Mouse (Mus musculus) mesoderm, embryonic 11.5 days (tissue): ENCODE measurements around the gene Pnliprp2.

Source experiments
- DNase-seq: peaks from one replicate; pipeline ENCODE4 v3.0.0-alpha.2; 2012; ENCODE audit warnings: low read depth, low spot score

Gene Pnliprp2

DNA sequence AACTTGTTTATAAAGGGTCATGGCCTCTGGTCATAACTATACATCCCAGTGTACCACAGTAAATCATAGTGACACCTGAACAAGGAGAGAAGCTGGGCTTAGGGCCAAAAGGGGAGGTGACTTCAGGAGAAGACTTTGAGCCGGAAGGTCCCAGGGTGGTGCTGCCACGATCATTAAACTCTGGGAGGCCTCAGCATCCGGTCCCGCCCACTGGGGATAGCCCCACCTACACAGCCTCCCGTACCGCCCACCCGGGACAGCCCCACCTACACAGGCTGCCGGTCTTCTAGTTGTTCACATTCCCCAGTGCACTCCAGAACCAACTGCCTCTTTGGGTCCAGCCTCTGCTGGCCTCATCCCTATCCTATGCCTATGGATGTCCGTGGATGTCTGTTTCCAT lies at the start of gene Pnliprp2:
TSS of gene Pnliprp2 (plus strand) at position 297 of the 400 bp plus-strand sequence.
- DNase-seq = no peak

DNA sequence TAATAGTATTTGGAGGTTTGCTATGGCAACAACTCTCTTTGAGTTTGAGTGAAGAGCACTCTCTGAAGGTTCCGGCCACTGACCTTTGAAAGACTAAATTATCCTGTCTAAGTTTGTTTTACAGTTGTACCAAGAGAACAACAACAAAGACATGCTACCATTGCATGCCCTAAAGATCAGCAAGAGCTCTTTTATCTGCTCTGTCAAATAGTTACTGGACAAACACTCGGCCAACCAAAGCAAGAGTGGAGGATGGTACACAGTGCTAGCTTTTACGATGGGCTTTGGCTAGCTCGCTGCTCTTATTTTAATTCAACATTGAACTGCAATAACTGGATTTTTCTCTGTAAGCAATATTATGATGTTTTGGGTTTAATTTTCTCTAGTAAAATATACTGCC lies 41.6 kb upstream of the Pnliprp2 start:
- no peak for DNase-seq

DNA sequence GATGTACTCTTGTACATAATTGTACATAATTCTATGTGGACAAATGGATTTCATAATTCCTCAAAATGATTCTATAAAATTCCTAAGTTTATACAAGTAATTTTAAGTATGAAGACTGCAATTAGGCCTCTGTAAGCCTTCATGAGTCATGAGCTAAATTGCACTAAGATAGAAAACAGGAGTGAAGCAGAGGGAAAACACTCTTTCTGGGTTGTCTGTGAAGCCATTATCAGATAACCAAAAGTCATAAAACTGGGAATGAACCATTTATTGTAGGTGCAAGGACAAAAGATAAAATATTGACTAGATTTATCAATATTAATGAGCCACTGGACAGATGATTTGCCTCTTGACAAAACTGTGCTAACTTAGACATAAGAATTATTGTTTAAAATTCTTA lies 39.1 kb upstream of the Pnliprp2 start:
- no peak for DNase-seq

DNA sequence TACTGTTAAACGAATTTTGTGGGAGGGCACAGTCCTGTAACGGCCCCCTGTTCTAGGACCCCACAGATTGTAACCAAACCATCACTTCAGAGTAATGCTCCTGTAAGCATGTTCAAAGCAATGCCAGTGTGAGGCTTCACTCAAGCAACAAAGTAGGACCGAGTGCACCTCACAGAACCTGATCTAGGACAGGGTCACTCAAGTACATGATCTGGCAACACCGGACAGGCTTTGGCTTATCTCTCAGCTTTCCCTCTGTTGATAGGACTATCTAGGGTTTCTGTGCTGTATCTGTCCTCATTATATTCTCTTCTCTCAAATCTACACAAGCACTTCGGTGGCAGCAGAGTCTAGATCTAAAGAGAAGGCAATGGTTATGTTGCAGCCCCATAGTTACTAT lies 33.0 kb upstream of the Pnliprp2 start:
- DNase-seq = no peak

DNA sequence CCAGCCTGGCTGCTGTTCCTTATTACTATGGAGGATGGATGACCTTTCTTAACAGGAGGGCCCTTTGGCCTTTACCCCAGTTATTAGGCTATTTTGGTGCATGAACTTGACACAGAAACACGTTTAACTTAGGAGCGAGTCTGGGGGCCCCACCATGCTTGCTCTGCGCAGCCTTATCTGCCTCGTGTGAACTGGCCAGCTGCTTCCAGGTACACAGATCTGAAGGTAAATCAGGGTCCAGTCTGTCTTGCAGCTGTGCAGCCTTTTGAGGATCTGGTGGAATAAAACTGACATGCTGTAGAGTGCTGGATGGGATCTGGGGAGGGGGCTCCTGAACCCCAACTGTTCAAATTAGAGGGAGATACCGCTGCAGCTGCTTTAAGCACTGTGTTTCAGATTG lies 31.8 kb upstream of the Pnliprp2 start:
- DNase-seq = no peak

DNA sequence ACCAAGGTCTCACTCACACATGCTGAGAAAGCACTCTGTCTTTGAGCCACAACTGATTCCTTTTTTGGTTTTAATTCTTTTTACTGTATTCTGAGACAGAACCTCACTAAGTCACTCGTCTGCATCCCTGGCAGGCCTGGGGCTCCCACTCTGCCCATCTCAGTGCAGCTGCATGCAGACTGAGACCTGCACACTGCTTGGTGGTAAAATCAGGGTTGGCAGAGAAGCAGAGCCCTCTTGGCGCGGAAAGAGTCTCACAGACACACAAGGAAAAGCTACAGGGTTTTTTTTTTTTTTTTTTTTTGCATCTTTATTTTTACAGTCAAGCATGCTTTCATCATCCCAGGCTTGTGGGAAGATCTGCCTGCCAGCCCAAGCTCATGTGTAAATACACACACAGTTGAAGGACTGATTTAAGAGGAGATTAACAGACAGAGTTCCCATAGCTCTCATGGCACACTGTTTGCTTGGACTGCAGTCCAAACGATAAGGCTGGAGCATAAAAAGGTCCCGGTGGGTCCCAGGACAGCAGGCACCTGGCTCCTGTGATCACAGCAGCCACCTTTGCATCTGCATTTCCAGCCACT lies 31.0 kb upstream of the Pnliprp2 start, which contains the start of gene Pnliprp1:
TSS of gene Pnliprp1 (plus strand) at position 443 of the 587 bp plus-strand sequence.
- no peak for DNase-seq

DNA sequence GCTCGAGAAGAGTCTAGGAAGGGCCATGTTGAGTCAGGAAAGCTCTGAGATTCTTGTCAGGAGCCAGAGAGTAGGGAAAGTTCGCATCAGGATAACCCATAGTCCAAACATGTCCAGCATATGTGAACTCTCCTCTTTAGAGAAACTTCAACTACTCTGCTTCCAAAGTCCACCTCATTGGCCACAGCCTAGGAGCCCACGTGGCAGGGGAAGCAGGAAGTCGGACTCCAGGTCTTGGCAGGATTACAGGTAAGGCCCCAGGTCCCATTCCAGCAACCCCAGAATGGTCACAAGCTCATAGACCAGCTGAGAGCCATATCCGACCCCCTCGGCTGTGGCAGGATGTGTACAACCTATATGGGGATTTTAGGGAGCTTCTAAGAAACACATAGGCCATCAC lies 26.3 kb upstream of the Pnliprp2 start:
- DNase-seq = no peak

DNA sequence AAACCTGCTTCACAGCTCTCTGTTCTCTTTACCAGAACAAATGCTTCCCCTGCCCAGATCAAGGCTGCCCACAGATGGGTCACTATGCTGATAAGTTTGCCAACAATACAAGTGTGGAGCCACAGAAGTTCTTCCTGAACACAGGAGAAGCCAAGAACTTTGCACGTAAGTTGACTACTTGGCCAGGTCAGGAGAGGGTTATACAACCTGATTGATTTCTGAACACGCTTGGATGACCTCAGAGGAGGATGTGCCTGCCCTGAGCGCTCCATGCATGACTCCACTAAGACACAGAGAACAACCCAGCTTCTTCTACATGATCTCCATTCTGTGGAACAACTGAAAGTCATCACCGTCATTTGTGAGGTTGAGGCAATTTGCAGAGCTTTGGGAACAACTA lies 21.4 kb upstream of the Pnliprp2 start:
- DNase-seq = no peak

DNA sequence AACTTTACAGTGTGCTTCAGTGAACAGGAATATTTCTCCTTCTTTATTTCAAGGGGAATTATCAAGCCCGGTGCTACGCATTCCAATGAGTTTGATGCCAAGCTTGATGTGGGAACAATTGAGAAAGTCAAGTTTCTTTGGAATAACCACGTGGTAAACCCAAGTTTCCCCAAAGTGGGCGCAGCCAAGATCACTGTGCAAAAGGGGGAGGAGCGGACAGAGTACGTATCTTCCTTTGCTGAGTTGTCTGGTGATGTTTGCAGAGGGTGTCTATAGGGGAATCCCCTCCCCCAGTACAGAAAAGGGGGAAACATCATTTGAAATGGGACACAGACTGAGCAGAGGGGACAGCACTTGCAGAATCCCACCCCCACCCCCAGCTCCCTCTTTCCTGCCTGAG lies 18.5 kb upstream of the Pnliprp2 start:
- no peak for DNase-seq

DNA sequence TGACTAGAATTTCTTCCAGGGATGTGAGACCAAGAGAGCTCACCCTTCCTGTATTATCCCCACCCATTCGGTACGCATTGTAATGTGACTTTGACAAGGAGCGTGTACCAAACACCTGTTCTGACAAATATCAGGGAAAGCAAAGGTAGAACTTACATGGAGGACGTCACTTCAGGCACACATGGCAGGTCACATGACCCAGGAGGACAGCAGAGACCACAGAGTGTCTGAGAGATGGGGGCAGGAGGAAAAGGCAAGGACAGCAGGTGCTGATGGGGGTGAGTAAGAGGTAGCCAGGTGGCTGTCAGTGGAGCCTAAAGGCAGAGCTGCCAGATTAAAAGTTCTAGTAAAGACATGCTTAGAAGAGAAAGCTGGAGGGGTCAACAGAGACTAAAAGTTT lies 16.8 kb upstream of the Pnliprp2 start:
- DNase-seq = no peak

DNA sequence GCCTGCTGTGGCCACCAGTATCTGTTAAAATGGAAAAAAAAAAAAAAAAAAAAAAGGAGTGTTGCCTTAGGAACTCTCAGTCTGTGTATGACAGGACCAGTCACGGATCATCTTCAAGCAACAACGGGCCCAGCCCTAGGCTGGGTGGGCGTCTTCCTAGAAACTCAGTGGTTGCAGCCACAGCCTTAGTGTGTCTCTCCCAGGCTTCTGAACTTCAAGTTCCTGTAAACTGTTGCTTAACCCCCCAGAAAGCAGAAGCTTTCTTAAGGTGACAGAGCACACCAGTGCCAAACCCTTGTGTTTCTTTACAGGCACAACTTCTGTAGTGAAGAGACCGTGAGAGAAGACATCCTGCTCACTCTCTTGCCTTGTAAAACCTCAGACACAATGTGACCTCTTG lies 15.8 kb upstream of the Pnliprp2 start:
- DNase-seq = no peak

DNA sequence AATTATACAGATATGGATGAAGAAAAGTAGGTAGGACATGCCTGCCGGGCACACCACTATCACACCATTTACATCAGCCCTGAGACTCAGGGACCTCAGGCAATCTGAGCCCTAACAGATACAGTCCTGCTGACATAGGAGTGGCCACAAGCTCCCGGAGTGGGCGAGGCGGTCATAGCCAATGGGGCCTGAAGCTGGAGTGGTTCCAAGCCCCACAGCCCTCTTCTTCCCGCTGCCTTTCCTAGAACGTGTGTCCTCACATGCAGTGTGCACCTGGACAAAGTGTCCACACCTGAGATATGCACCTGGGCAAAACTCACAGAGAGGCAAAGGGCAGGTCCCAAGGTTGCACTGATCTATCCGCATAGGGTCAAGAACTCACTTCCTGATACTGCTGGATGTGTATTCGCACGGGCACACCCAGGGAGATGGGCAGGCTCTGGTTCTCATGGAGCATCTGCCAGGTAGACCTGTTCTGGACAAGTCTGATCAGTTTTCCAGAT lies 12.0 kb upstream of the Pnliprp2 start:
- DNase-seq = no peak

DNA sequence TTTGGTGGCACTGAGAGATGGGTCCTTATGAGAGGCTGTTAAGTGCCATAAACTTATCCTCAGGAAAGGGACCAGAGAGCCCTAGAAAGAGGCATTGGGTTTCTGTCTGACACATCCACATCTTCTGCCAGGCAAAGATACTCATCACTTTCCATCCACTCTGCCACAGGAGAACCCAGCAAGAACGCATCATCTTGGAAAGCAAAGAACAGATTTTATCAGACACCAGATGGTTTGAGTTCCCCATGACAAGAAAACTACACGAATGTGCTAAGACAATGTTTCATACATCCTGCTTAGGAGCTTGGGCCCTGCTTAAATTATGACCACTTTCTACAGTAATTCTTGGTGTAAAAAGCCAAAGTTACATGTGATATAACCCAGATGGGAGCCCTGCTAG lies 8.7 kb upstream of the Pnliprp2 start:
- no peak for DNase-seq

DNA sequence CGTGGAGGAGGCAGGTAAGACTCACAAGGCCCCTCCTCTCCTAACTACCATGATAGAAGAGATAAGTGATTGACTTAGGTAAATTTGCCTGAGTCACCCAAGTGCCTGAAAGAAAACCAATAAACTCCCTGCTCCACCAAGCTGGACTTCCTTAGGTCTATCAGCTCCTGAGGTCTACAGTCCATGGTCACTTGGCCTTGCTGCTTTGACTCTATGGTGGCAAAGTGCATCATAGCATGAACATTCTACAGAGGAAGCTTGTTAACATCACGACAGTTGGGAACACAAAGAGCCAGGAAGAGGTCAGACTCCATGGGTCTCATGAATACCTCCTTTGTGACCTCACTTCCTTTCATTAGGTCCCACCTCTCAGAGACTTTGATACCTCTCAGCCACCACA lies 8.0 kb upstream of the Pnliprp2 start:
- DNase-seq = no peak

DNA sequence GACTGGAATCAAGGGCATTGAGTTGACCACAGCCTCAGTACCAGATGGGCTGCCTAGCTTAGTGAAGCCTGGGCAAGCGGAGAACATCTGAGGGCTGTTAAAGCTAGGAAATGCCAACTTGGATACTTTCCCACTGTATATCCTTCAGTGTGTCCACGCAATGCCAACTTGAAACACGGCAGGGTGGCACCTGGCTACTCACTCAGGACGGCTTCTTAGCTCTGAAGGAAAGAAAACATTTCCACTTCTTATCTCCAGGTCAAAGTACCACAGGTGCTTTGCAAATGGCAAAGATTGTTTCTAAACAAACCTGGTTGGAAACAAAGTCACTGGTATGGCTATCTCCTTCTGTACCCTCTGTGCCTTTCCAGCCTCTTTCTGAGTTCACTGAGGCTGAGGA lies 648 bp upstream of the Pnliprp2 start:
- no peak for DNase-seq

DNA sequence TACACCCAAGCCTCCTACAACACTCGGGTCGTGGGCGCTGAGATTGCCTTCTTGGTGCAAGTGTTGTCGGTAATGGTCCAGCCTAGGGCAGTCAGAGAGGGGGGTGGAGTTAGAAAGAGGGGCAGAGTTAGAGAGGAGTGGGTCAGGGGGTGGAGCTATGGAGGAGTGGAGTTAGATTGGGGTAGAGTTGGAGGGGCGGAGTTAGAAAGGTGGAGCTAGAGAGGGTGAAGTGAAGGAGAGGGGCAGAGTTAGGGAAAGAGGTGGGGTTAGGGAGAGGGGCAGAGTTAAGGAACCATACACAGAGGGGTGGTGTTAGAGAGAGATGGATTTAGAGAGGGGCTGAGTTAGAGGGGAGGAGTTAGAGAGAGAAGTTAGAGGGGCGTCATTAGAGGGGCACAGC lies 2.8 kb downstream of the Pnliprp2 start:
- no peak for DNase-seq

DNA sequence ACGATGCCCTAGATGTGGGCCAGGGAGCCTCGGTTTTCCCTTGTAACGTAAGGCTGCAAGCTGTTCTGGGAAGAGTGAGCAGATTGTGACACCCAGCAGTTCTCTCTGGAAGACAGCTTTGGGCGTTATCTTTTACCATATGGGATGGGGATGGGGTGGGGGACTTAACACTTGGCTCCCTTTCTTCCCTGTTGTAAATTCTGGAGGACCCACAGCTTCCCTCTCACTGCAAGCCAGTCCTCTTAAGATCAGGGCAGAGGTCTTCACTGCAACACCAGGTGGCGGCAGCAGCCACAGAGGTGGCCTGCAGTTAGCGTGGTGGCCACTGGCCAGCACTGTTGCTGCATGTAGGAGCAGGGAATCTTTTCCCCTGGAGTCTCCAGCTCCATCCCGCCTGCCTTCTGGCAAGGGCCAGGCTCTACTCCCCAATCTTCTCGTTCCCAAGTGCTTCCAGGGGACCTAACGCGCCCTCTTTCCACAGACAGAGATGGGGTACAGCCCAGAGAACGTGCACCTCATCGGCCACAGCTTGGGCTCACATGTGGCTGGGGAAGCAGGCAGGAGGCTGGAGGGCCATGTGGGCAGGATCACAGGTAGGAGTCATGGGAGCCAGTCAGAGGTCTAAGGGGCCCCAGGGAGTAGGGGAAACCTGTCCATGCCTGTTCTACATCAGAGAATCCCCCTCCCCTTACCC lies 3.5 kb downstream of the Pnliprp2 start:
- DNase-seq = peak; percentile 79

DNA sequence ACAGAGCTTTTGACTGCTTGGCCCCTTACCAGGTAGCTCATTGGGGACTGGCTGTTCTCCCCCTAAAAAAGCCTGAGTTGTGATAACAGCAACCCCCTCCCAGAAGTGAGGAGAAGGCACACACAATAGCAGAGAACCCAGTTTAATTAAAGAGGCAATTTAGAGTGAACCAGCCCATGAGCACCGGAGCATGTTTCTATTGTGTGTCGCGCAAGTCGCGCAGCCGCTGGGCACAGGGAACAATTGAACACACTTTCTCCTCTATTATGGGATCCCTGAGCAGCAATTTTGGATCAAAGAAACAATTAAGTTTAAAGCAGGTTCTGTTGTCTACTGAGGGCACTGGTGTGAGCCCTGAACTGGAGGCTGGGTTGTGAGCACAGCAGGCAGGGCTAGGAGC lies 7.8 kb downstream of the Pnliprp2 start:
- no peak for DNase-seq

DNA sequence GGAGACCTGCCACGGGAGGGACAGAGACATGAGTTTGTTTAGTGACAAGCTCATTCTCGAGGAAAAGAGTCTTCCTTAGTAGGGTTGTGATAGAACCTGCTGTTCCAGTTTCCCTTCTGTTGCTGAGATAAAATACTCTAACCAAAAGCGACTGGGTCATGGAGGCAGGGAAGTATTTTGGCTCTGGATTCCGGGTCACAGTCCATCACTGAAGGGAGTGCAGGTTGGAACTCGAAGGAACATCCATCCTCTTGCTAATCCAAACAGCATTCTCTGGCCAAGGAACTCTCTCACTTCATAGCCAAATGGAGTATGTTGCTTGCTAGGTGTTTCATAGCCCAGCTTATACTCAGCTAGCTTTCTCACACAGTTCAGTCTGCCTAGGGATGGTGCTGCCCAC lies 16.9 kb downstream of the Pnliprp2 start:
- DNase-seq = no peak

DNA sequence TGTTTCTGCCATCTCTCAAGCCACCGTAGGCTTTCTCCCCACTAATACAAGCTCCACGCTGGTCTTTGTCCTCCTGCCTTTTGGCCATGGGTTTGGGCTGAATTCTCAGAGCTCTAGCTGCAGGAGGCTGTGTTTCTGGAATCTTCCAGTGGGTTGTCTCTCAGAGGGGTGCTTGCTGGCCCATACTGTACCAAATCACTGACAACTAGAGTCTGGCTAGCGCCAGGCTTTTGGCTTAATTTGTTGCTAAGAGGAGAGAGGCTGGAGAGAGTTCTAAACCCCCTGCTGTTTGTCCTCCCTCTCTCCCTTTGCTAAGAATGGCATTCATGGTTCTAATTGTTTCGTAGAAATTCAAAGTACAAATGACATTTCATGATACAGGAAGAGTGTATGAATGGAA lies 22.0 kb downstream of the Pnliprp2 start:
- no peak for DNase-seq

DNA sequence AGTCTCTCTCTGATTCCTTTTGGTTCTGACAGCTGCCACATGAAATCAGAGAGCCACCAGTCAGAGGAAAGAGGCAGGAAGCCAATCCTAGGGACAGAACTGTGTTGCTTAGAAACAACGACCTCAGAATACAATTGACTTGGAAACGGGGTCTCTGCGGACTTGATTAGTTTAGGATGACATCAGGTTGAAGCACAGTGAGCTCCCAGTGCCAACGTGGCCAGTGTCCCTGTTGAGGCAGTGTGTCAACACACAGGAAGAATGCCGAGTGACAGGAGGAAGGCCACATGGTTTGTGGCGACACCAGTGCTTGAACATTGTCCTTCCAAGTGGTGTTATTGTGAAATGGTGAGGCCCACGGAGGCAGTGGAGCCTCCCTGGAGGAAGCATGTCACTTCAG lies 24.4 kb downstream of the Pnliprp2 start:
- DNase-seq = no peak

DNA sequence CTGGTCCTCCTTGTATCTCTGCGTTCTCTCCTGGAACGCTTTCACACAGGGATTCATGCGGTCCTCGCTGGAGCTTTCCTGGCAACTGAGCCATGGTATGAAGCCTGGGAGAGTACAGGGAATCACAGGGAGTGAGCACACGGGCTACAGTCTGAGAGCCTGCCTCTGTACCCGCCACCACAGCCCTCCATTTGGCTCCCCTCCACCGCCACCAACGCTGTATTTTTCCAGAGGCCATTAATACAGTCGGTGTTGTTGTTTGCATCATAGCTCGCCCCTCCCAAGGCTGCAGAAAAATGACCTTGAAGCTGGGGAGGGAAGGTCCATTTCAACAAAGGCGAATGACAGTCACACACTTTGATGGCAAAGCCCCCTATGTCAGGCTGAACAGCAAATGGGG lies 29.7 kb downstream of the Pnliprp2 start:
- no peak for DNase-seq

DNA sequence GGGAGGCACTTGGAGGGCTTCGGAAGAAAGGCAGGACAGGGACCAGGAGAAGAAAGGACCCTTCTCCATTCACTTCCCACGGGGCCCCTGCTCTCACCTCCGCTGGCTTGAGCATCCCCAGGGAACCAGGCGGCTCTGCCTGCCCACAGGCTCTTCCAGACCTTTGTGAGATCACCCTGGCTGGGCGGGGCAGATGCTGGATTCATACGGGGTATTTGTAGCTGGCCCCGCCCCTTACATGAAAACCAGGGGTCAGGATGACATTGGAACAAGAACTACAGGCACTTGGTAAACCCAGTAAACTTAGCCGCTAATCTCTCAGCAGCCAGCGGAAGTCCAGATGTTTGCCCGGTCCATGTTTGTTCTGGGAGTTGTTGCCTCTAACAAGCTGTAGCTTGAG lies 34.8 kb downstream of the Pnliprp2 start, which contains the start of gene 1700019N19Rik:
TSS of gene 1700019N19Rik (minus strand) at position 178 of the 400 bp plus-strand sequence.
- DNase-seq = peak; percentile 21
